Mouse (Mus musculus): ENCODE data around the gene Gtsf1.

Gene Gtsf1

DNA sequence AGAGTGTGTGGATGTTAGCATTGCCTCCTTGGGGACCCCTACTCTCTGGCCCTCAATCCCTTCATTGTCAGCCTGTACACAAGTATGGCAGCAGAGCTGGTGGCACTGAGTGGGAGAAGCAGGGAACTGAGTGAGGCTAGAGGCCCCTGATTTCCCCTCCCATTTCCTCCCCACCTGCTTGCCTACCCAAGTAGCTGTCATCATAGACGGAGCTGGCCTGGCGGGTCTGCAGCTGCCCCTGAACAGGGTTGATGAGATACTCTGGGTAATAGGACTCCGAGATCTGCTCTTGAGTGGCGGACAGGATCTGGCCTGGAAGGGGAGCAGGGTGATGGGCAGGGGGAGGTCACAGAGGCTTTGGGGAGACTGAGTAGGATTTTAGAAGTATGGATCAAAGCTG lies 74.1 kb downstream of the Gtsf1 start:
- DNase-seq = no peak

GRCm38 (mm10) chr15:103355420-103355819 lies 74.8 kb downstream of the Gtsf1 start:
- DNase-seq = no peak

- no peak for DNase-seq
Observed at GRCm38 (mm10) chr15:103354690-103355089, 75.6 kb downstream of the Gtsf1 start.

- no peak for DNase-seq
Observed at GRCm38 (mm10) chr15:103353511-103354256, 76.6 kb downstream of the Gtsf1 start.

DNA sequence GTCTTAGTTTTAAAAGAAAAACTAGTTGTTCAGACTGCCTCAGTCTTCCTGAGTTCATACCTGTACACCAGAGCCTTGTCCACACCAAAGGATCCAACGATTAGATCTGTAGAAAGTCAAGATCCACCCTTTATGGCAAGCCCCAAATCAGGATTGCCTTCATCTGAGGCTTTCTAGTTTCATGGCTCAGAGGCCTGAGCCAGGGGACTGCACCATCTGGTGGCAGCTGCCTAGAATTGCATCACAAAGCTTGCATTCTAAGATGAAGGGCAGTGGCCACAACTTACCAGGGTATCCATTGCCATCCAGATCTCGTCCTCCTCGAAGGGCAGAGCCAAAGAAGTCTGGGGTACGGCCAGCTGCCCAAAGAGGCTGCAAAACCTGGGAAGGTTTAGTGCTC lies 77.4 kb downstream of the Gtsf1 start:
- peak; percentile 51 to 70 for DNase-seq
